Mouse (Mus musculus) cortical plate, adult 2 months (tissue): ENCODE data around the gene Tmem82.

Source experiments
- CTCF ChIP-seq: fragments of 200-500 bp; IDR thresholded peaks from 2 replicates; pipeline ENCODE4 v1.5.1; 2011; ENCODE audit warnings: mild to moderate bottlenecking, control low read depth, low read length; ENCODE audit not compliant: insufficient read depth; ENCODE audit errors: extremely low read depth
- POLR2A ChIP-seq: fragments of 200-500 bp; IDR thresholded peaks from 2 replicates; pipeline ENCODE4 v1.6.1; 2011; ENCODE audit warnings: mild to moderate bottlenecking, low read length, control low read depth; ENCODE audit not compliant: insufficient read depth; ENCODE audit errors: extremely low read depth

DNA sequence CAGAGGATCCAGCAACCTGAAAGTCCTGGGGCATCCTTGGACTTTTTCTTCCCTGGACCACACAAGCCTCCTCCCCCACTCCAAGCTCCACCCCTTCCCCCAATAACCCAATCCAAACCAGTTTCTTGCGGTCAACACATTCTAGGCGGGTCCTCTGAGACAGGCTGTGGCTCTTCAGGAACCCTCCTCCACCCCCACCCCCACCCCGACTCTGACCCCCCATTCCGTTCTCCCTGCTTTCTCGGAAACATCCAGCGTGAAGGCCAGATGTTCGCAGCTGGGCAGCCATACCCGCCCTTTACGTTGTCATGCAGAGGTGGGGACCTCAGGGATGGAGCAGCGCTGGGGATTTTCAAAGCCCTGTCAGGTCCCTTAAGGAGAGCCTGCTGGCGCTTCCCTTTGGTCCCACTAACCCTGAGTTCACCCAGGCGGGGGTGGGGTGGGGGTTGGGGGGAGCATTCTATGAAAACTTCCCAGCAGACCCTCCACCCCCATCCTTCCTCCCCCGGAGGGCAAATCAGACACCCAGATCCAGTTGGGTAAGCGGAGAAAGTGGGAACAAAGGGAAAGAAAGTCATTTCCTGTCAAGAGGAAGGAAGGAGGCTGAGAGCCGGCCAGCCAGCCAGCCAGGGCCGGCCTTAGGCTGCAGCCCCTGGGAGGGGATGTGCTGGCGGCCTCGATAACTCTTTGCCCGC, 20.1 kb downstream of the Tmem82 start:
- TF ChIP-seq POLR2A (no peak), CTCF (no peak)
